Mouse (Mus musculus) neutrophil, adult 59 days (primary cell): ENCODE measurements around the gene Odf4. TPM values are rescaled to one million over a fixed set of nuclear protein-coding genes. Genes with fewer than 3 reads are reported as not detected.

Source experiments
- total RNA-seq, 2 experiments: library from RNA; stranded (reverse); gene quantifications; 1 replicate in 1 of 2; 2 replicates in 1 of 2; pipeline ENCODE4 v1.2.4; 2023

Odf4 gene
- total RNA-seq, result not detected

DNA sequence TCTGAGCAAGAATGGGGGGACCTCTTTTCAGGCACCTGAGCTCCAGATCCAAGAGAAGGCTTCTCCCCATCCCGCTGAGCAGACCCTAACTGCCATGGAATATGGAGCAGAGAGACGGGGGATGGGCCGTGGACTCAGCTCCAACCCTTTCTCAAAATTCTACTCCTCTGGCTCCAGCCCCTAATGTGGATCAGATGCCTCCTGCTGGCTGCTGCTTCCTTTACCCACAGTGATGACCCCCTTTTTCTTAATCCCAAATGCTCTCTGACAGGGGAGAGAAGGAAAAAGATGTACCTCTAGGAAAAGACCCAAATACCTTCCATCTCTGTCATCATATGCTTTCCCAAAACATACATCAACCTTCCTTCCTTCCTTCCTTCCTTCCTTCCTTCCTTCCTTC is at the start of gene Odf4:
Odf4 (minus strand) TSS at position 101 of the 400 bp plus-strand sequence.

DNA sequence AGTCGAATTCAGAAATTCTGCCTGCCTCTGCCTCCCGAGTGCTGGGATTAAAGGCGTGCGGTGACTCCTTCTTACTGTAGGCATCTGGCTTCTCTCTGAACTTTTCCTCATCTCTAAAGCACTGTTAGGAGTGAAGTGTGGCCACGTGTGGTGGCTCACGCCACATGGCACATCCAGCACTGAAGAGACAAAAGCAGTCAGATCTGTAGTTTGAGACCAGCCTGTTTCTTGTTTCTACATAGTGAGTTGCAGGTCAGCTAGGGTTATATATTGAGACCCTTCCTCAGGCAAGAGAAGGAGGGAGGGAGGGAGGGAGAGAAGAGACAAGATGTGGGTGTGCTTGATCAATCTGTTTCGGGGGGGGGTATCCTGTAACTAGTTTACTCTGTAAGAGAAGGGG is 48.2 kb upstream of the Odf4 start, which contains the start of gene Rangrf:
Rangrf (minus strand) TSS at position 101 of the 400 bp plus-strand sequence.

DNA sequence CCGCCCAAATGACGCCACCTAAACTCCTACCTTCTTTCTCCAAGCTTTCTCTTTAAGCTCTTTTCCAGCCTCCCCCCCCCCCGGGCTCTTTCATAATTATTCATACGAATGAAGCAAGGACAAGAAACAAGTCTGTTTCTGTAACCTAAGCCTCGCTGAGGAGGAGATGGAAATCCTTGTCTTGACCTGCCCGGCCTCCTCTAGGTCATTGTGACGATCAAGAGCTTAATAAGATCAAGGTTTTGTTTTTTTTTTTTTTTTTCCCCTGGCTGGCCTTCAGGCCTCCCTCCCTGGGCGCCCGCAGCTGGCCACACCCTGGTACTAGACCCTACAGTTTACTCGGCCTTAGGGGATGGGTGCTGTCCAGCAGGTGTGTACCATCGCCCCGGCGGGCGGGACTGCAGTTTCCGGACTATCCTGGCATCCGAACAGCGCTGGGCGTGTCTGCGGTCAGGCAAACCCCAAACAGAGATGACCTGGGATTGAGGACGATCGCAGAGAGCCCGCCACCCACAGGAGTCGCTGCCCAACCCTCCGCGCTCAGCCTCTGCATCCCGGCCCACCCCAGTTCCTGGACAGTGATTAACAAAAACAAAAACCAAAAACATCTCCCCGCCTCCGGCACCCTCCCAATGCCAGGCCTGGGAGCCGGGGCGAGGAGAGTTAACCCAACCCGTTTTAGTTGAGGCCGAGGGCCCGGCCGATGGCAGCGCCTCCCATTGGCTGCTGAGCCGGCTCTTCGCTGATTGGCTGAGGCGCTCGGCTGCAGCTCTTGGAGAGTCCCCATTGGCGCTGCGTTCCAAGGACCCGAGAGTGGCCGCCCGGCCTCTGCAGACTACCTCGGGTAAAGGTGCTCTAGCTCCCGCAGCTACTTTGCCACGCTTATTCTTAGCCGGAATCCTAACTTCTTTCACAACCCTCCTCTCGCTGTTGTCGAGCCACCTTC is 40.7 kb upstream of the Odf4 start, which contains the start of gene Slc25a35:
Slc25a35 (plus strand) TSS at position 795 of the 946 bp plus-strand sequence.

DNA sequence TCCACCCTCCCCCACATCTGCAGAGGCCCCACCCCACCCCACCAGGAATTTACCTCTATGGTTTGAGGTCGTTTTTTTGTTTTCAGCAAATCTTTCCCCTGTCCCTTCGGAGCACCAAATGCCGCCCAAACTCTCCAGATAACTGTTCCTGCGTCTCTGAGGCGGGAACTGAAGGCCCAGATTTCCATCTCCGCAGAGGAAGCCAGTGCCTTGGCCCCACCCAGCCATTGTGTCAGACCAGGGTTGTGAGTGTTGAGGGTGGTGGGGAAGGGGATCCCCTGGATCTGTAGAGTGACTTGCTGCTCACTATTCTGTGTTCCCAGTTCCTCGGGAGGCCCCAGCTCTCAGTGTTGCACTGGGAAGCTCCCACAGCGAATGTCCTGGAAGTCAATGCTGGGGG is 30.4 kb upstream of the Odf4 start, which contains the start of gene Arhgef15:
Arhgef15 (minus strand) TSS at position 173 of the 400 bp plus-strand sequence.

DNA sequence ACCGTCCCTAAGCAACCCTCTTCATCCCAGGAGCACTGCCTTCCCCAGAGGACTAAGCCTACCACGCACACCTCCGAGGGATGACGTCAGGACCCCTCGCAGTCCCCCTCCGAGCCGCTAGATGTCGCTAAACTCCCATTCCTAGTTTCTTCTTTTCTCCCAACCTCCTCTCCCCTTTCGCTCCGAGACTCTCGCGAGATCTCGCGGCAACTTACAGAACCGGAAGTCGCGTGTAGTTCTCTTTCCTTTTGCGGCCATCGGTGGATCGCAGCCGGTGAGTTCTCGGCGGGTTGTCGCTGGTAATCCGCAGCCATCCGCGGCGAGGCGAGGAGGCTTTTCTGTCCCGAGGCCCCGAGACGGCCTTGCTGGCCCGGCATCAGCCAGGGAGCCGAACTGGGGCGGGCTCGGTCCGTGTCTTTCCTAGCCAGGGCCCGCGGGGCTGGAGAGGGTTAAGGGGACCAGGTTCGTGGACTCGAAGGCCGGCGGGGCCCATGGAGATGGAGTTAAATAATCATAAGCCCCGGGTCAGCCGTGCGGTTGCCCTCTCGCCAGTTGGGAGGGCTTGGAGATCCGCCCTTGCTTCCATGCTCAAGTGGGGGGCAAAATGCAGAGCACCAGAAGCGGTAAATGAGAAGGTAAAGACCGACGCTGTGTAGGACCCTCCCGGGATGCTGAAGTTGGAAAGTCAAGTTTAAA is 25.4 kb downstream of the Odf4 start, which contains the start of gene Rpl26:
Rpl26 (plus strand) TSS at position 233 of the 696 bp plus-strand sequence.

DNA sequence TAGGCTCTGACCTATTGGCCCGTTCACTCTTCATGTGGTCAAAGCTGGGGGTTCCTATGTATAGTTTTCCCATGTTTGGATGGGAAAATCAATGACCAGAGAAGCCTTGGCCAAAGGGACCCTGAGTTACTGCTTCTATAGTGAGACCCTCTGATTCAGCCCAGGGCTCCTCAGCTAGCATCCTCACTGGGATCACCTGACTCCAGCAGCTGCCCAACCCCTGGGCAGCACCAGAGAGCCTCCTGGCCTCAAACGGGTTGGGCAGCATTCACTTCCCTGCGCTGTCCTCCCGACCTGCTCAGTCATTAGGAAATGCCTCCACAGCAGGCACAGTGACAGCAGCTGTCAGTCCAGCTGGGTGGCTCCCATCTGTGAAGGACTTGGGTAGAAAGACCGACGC is 38.6 kb downstream of the Odf4 start, which contains the start of gene Rnf222:
Rnf222 (plus strand) TSS at position 301 of the 400 bp plus-strand sequence.

Other genes starting within 250 kb of the Odf4 start
- 1 to 10 TPM; 3.1 to 8.5 TPM for gene Myh10, start 235.5 kb downstream of the Odf4 start, total RNA-seq
- 100 to 1,000 TPM; 177 to 183 TPM for gene Ndel1, start 55.2 kb downstream of the Odf4 start, total RNA-seq
- gene Rnf222, start 38.5 kb downstream of the Odf4 start, total RNA-seq, result not detected
- 100 to 1,000 TPM; 819 to 898 TPM for gene Rpl26, start 25.5 kb downstream of the Odf4 start, total RNA-seq
- gene Arhgef15, start 30.4 kb upstream of the Odf4 start, total RNA-seq, result under 1 TPM in 1 of 2 experiments, not detected in 1; 0.18 TPM
- gene Slc25a35, start 41.0 kb upstream of the Odf4 start, total RNA-seq, result 1 to 10 TPM; 2.2 to 2.8 TPM
- 1 to 10 TPM; 3.1 to 5.0 TPM for gene Rangrf, start 48.1 kb upstream of the Odf4 start, total RNA-seq
- 10 to 100 TPM; 18.0 to 20.8 TPM for gene Pfas, start 81.4 kb upstream of the Odf4 start, total RNA-seq
- gene Ctc1, start 88.8 kb upstream of the Odf4 start, total RNA-seq, result 10 to 100 TPM; 30.6 to 33.8 TPM
- 10 to 100 TPM; 83.0 to 89.7 TPM for gene Aurkb, start 118.6 kb upstream of the Odf4 start, total RNA-seq
- gene Borcs6, start 132.6 kb upstream of the Odf4 start, total RNA-seq, result 10 to 100 TPM; 35.9 to 39.8 TPM
- gene Tmem107, start 143.7 kb upstream of the Odf4 start, total RNA-seq, result 1 to 10 TPM; 2.6 to 6.6 TPM
- 100 to 1,000 TPM; 188 to 209 TPM for gene Vamp2, start 161.4 kb upstream of the Odf4 start, total RNA-seq
- gene Per1, start 168.1 kb upstream of the Odf4 start, total RNA-seq, result 100 to 1,000 TPM; 327 to 350 TPM
- gene Hes7, start 193.3 kb upstream of the Odf4 start, total RNA-seq, result not detected
- gene 9130213A22Rik, start 195.5 kb upstream of the Odf4 start, total RNA-seq, result not detected
- not detected for gene Aloxe3, start 198.8 kb upstream of the Odf4 start, total RNA-seq
- gene Alox12b, start 229.9 kb upstream of the Odf4 start, total RNA-seq, result not detected